Mouse (Mus musculus) skeletal muscle tissue, adult 2 months (tissue): ENCODE data around the gene Bdh1.

ENCODE experiments used
- DNase-seq: peaks from one replicate; pipeline ENCODE4 v3.0.0-alpha.2; 2012; ENCODE audit warnings: low read depth, low spot score

Gene Bdh1

DNA sequence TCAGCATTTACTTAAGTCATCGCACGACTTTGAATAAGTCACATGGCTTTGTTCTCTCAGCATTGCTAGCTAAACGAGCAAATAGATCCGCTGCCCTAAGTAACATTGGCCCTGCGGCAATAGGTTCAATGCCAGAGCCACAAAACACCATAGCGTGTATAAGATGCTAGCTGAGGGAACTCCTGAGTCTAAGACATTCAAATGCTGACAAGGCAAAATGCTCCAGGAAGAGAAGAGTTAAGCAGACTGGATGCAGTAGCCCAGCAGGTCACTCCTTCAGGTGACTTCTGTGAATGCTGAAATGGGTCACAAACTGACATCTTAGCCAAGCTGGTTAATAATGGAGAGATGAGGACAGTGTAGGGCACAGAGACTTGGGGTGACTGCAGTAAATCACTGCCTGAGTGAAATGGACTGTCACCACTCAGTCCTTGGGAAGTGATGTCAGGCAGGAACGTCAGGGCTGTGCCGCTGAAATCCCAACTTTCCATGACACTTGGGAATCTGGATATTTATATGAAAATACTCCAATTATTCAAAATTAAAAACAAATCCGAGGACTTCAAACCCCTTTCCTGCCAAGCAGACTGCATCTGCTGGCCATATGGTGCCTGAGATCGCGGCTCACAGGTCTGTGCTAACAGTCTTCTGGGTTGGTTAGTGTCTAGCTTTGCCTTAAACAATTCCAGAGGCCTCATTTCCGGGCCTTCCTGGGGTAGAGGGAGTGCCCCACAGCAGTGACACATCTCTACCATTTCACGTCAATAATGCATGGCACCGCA, 79.1 kb downstream of the Bdh1 start:
- no peak for DNase-seq

DNA sequence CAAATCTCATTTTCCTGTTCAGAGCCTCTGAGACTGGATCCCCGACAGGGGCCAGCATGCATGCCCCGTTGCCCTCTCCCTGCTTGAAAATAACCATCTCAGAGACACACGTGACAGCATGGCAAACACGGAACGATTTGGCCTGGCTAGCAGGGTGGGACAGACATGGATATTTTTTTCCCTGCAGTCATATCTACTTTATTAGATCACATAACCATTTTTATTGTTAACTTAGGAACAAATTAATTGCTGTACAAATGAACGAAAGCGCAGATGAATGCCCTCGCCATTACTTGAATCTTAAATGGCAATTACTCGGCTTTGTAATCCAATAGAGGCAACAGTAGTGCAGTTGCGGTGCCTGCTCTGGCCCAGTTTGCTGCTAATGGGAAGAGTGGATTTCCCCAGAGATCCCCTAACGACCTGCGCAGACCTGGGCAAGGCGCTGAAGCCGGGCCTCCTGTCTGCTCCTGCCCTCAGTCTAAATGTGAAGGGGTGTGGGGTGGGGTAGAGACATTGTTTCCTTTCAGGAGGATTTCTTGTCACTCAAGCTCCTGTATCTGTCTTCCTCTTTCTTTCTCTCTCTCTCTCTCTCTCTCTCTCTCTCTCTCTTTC, 79.8 kb downstream of the Bdh1 start:
- no peak for DNase-seq

DNA sequence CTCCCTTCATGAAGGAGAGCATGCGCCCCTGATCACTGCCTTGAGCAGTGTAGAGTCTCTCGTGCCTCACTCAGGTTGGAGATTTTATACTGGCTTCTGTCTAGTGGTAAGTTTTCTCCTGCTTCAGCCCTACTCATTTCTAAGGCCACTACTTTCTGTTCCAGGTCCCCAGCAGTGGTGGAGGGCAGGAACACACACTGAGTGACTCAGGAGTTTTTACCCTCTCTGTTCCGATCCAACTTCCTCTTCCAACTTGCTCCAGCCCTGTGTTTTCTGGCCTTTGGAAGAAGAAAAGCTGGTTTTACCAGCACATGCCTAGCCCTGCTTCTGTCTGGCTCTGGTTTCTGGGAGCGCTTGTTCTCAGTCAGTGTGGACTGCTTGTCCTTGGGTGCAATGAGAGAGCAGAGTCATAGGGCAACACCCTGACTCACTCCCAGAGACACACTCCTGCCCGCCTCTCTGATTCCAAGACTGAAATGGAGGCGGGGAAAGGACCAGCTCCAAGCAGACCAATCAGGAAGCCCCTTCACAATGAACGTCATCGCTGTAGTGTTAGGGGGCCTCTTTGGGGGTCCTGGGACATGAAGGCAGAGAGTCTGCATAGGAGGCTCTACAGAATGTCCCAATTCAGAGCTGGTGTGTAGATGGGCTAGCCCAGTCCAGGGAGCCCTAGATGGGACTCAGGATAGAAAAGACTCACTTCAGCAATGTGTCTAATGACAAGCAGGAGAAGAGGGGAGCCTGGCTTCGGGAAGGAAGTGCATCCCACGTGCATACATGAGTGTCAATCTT, 84.8 kb downstream of the Bdh1 start:
- DNase-seq: peak; percentile 23

DNA sequence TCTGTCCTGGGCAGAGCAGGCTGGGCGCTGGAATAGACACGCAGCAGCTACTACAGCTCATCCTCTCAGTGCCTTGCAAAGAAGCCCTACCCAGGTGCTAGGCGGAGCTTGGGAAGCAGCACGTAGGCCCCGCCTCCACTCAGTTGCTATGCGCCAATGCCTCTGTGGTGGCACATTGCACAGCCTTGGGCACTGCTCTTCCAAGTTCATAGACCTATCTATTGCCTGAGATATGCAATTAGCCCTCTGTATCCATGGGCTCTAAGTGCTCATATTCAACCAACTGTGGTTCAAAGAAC, 85.3 kb downstream of the Bdh1 start:
- no peak for DNase-seq

DNA sequence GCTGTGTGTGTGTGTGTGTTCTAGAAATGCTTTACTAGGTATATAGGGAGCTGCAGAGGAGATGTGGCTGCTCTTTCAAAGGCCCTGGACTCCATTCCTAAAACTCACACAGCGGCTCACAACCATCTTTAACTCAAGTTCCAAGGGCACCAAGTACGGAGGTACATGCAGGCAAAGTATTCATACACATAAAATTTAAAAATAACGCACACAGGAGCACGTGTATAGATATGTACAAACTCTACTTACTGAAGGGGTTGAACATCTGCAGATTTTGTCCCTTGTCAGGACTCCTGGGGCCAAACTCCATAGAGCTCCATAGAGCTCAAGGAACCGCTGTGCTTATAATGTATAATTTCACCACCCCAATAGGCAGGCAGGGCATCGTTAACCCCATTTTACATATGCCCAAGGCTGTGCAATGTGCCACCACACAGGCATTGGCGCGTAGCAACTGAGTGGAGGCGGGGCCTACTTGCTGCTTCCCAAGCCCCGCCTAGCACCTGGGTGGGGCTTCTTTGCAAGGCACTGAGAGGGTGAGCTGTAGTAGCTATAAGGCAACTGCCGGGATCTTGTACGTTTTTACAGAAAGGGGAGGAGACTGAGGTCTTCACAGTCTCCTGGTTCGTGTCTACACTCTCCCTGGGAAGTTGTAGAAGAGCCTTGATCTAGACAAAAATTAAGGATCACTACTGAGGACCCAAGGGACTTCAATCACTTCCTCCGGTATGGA, 85.9 kb downstream of the Bdh1 start:
- DNase-seq: no peak
